Mouse (Mus musculus) neural tube, embryonic 15.5 days (tissue): ENCODE measurements around the gene Txnrd2. TPM values are rescaled to one million over a fixed set of nuclear protein-coding genes. Genes with fewer than 3 reads are reported as not detected.

ENCODE experiments used
- ATAC-seq: fragments of 200-750 bp; cut with Nextera tagmentation; 2 replicates; pipeline ENCODE4 v1.8.0; 2017; ENCODE audit warnings: mild to moderate bottlenecking, moderate TSS enrichment, moderate library complexity; ENCODE audit not compliant: low FRiP score
- H3K27ac ChIP-seq: fragments of 300-500 bp; sonication (generic); replicated peaks from 2 replicates; pipeline ENCODE4 v1.5.1; 2015; ENCODE audit warnings: mild to moderate bottlenecking, inconsistent platforms
- H3K27me3 ChIP-seq: fragments of 300-500 bp; sonication (generic); replicated peaks from 2 replicates; pipeline ENCODE4 v1.6.1; 2015; ENCODE audit warnings: inconsistent platforms
- H3K36me3 ChIP-seq: fragments of 300-500 bp; sonication (generic); 2 replicates; pipeline ENCODE4 v1.6.1; 2015; ENCODE audit warnings: inconsistent platforms
- H3K4me1 ChIP-seq: fragments of 300-500 bp; sonication (generic); 2 replicates; pipeline ENCODE4 v1.6.1; 2015; ENCODE audit warnings: inconsistent platforms
- H3K4me2 ChIP-seq: fragments of 300-500 bp; sonication (generic); 2 replicates; pipeline ENCODE4 v1.6.1; 2015; ENCODE audit warnings: inconsistent platforms, mild to moderate bottlenecking, moderate library complexity
- H3K4me3 ChIP-seq: fragments of 300-500 bp; sonication (generic); replicated peaks from 2 replicates; pipeline ENCODE4 v1.5.1; 2015; ENCODE audit warnings: mild to moderate bottlenecking, inconsistent platforms
- H3K9ac ChIP-seq: fragments of 300-500 bp; sonication (generic); replicated peaks from 2 replicates; pipeline ENCODE4 v1.6.1; 2015; ENCODE audit warnings: mild to moderate bottlenecking, inconsistent platforms
- H3K9me3 ChIP-seq: fragments of 300-500 bp; sonication (generic); replicated peaks from 2 replicates; pipeline ENCODE4 v1.6.1; 2016; ENCODE audit warnings: inconsistent platforms
- WGBS: fragments of 180-500 bp; shearing (Covaris S2); methylation state at CpG from one replicate; pipeline ENCODE4 v1.1.7; 2015; ENCODE audit warnings: mixed read lengths; 5-methylcytosine and 5-hydroxymethylcytosine counted together
- polyA plus RNA-seq: library from polyadenylated mRNA; unstranded; fragments of >200 nt; fragmentation: Nextera tagmentation; extraction: Ambion mirVana; gene quantifications from 2 replicates; pipeline ENCODE4 v1.2.1, GENCODE M21; 2015

Txnrd2 gene
- polyA plus RNA-seq, 1 experiment from 2014 or later, result 30.9 TPM

GRCm38 (mm10) chr16:18420571-18420970, 5.6 kb upstream of the Txnrd2 start:
- Histone ChIP-seq H3K27me3 (no peaks in the 10 kb centered on the region), H3K4me2 (no peak overlapping the region), H3K4me3 (no peak overlapping the region), H3K4me1 (peaks cover 26% of the 10 kb centered on the region), H3K36me3 (peaks cover 10% of the 10 kb centered on the region), H3K27ac (no peak overlapping the region), H3K9me3 (no peaks in the 10 kb centered on the region), H3K9ac (no peak overlapping the region)
- ATAC-seq, result no peak
- WGBS, result 66% methylated on average over 3 of the region's 3 CpGs

- Histone ChIP-seq H3K9ac (no peak overlapping the region), H3K4me1 (peaks cover 30% of the 10 kb centered on the region), H3K27me3 (no peaks in the 10 kb centered on the region), H3K36me3 (peaks cover 10% of the 10 kb centered on the region), H3K9me3 (no peaks in the 10 kb centered on the region), H3K4me2 (no peak overlapping the region), H3K27ac (no peak overlapping the region), H3K4me3 (no peak overlapping the region)
- WGBS, result 85% methylated on average over 7 of the region's 7 CpGs
- no peak for ATAC-seq
Observed at GRCm38 (mm10) chr16:18423203-18423914, 2.8 kb upstream of the Txnrd2 start.

- no peak for ATAC-seq
- Histone ChIP-seq H3K27ac (no peak overlapping the region), H3K4me3 (no peak overlapping the region), H3K36me3 (peaks cover 10% of the 10 kb centered on the region), H3K4me2 (peak overlapping the region; percentile 11; the same call in 1 of the 2 replicates), H3K27me3 (no peaks in the 10 kb centered on the region), H3K9ac (no peak overlapping the region), H3K4me1 (peaks cover 30% of the 10 kb centered on the region), H3K9me3 (no peaks in the 10 kb centered on the region)
- WGBS, result 92% methylated on average over 5 of the region's 5 CpGs
Observed at GRCm38 (mm10) chr16:18423915-18424265, 2.3 kb upstream of the Txnrd2 start.

- no peak overlapping the region for H3K9ac ChIP-seq
- no peak for ATAC-seq
- H3K4me1 ChIP-seq, result peaks cover 30% of the 10 kb centered on the region
- peak overlapping the region; percentile 90 for H3K4me2 ChIP-seq
- WGBS, result 64% methylated on average over 11 of the region's 11 CpGs
- peaks cover 10% of the 10 kb centered on the region for H3K36me3 ChIP-seq
- no peaks in the 10 kb centered on the region for H3K9me3 ChIP-seq
- no peaks in the 10 kb centered on the region for H3K27me3 ChIP-seq
- no peak overlapping the region for H3K4me3 ChIP-seq
- no peak overlapping the region for H3K27ac ChIP-seq
Observed at GRCm38 (mm10) chr16:18424364-18425045, 1.7 kb upstream of the Txnrd2 start.

- Histone ChIP-seq H3K4me3 (peak overlapping the region; percentile 66), H3K4me2 (peak overlapping the region; percentile 90), H3K36me3 (peaks cover 10% of the 10 kb centered on the region), H3K4me1 (peaks cover 30% of the 10 kb centered on the region), H3K27ac (peak overlapping the region; percentile 78), H3K9ac (peak overlapping the region; percentile 75), H3K9me3 (no peaks in the 10 kb centered on the region), H3K27me3 (no peaks in the 10 kb centered on the region)
- 16% methylated on average over 10 of the region's 10 CpGs for WGBS
- peak; percentile 58 for ATAC-seq
Observed at GRCm38 (mm10) chr16:18425475-18426214, 539 bp upstream of the Txnrd2 start.

GRCm38 (mm10) chr16:18426802-18427280, 657 bp downstream of the Txnrd2 start, which contains the start of gene Comt:
Comt (minus strand) TSS chr16:18426852.
- H3K27me3 ChIP-seq, result no peaks in the 10 kb centered on the region
- peak within 1 kb of the TSS; percentile 90 for H3K4me2 ChIP-seq
- WGBS, result 61% methylated on average over 5 of the region's 5 CpGs
- peak within 1 kb of the TSS; percentile 66 for H3K4me3 ChIP-seq
- H3K36me3 ChIP-seq, result peaks cover 9% of the 10 kb centered on the region
- H3K9me3 ChIP-seq, result no peaks in the 10 kb centered on the region
- H3K27ac ChIP-seq, result peak within 1 kb of the TSS; percentile 78
- H3K4me1 ChIP-seq, result peaks cover 30% of the 10 kb centered on the region
- H3K9ac ChIP-seq, result peak within 1 kb of the TSS; percentile 75
- no peak for ATAC-seq

GRCm38 (mm10) chr16:18428011-18428515, 1.9 kb downstream of the Txnrd2 start:
- 86% methylated on average over 5 of the region's 5 CpGs for WGBS
- Histone ChIP-seq H3K27me3 (no peaks in the 10 kb centered on the region), H3K36me3 (peaks cover 3% of the 10 kb centered on the region; the same call in 1 of the 2 replicates), H3K4me1 (peaks cover 30% of the 10 kb centered on the region), H3K4me2 (no peak overlapping the region), H3K9me3 (no peaks in the 10 kb centered on the region), H3K27ac (no peak overlapping the region), H3K9ac (no peak overlapping the region), H3K4me3 (no peak overlapping the region)
- ATAC-seq, result no peak

GRCm38 (mm10) chr16:18428516-18429042, 2.4 kb downstream of the Txnrd2 start:
- H3K27ac ChIP-seq, result no peak overlapping the region
- no peak overlapping the region for H3K9ac ChIP-seq
- no peaks in the 10 kb centered on the region for H3K9me3 ChIP-seq
- no peak overlapping the region for H3K4me3 ChIP-seq
- peaks cover 30% of the 10 kb centered on the region for H3K4me1 ChIP-seq
- no peaks in the 10 kb centered on the region for H3K36me3 ChIP-seq
- H3K27me3 ChIP-seq, result no peaks in the 10 kb centered on the region
- WGBS, result 88% methylated on average over 7 of the region's 7 CpGs
- H3K4me2 ChIP-seq, result no peak overlapping the region
- ATAC-seq, result no peak

- Histone ChIP-seq H3K27ac (no peak overlapping the region), H3K27me3 (no peaks in the 10 kb centered on the region), H3K4me1 (peaks cover 21% of the 10 kb centered on the region), H3K4me2 (no peak overlapping the region), H3K4me3 (no peak overlapping the region), H3K9ac (no peak overlapping the region), H3K9me3 (no peaks in the 10 kb centered on the region), H3K36me3 (0 out of 2 replicates have a peak, but pooled peaks cover 1% of the 10 kb centered on the region)
- no peak for ATAC-seq
- 89% methylated on average over 8 of the region's 8 CpGs for WGBS
Observed at GRCm38 (mm10) chr16:18429641-18430040, 3.5 kb downstream of the Txnrd2 start.

- 0 out of 2 replicates have a peak, but pooled peaks cover 2% of the 10 kb centered on the region for H3K9me3 ChIP-seq
- H3K27me3 ChIP-seq, result no peaks in the 10 kb centered on the region
- 0 out of 2 replicates have a peak, but pooled peaks cover 6% of the 10 kb centered on the region for H3K36me3 ChIP-seq
- peaks cover 11% of the 10 kb centered on the region for H3K4me1 ChIP-seq
- no peak overlapping the region for H3K4me2 ChIP-seq
- 86% methylated on average over 8 of the region's 8 CpGs for WGBS
- H3K4me3 ChIP-seq, result no peak overlapping the region
- no peak overlapping the region for H3K27ac ChIP-seq
- ATAC-seq, result no peak
- no peak overlapping the region for H3K9ac ChIP-seq
Observed at GRCm38 (mm10) chr16:18430641-18431212, 4.5 kb downstream of the Txnrd2 start.
